Mouse (Mus musculus) induced T-regulatory cell, adult 2 months (primary cell): Measurements from ENCODE around the gene Car10.

Source experiments
- DNase-seq: peaks from one replicate; pipeline ENCODE4 v3.0.0-alpha.2; 2012; ENCODE audit warnings: low read depth

Gene Car10

DNA sequence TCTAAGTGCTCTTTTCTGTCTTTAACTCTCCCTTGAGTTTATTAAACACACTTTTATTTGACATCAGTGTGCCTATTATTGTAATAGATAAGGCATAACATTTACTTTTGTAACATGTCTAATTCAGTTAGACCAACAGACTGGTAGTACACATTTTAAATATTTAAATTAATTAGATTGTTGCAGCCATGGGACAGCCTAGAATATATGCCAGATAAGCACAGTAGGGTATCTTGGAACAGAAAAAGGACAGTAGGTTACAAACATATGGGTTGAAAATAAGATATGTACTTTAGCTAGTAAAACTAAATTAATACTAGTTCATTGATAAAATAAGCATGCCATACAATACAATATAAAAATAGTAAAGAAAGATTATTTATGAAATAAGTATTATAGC is 74.6 kb downstream of the Car10 start:
- DNase-seq = no peak

DNA sequence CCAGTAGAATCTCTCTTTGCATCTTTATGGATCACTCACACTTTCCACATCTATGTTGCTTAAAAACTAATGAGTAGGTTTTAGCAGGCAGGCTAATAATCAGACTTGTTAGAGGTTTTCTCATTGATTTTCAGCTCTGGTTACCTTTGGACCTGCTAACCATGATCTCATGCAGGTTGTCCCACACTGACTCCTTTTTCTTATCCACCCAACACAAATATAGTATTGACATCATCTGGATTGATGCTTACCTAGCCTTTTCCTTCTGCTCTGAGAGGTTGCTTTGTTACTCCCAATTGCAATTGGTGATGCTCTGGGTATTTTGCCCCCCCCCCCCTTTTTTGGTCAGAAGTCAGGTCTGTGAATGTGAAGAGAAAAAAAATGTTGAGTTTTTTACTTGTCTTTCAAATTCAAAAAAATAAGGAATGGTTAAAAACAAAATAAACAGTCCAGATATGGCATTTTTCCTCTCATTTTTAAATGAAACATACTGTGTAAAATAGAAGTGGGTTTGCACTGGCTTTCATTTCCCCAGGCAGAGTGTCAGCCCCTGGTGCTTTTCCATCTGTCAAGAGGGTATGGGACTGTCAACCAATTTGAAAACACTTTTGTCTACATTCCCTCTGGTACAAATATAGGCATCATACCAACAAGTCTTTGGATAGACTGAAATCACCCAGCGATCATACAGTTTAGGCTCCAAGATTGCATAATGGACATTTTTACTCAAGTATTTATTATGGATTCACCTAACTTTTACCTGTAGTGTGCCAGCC is 75.9 kb downstream of the Car10 start:
- DNase-seq = no peak

DNA sequence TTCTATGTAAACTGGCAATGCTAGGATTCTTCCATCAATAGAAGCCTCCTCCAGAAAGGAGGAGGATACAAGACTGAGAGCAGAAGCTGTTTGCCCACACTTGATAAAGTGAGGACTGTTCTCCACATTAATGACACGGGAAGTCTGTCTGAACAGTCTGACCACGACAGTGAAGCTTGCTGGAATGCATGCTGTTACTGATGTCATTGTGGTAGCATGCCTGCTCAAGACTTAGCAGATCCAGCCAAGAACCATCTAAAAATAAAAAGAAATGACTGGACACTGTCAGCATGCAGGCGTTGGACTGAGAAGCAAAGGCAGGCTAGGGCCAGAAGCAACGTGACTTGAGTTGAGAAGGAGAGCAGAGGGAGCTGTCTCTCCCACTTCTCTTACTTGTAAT is 87.6 kb downstream of the Car10 start:
- no peak for DNase-seq

DNA sequence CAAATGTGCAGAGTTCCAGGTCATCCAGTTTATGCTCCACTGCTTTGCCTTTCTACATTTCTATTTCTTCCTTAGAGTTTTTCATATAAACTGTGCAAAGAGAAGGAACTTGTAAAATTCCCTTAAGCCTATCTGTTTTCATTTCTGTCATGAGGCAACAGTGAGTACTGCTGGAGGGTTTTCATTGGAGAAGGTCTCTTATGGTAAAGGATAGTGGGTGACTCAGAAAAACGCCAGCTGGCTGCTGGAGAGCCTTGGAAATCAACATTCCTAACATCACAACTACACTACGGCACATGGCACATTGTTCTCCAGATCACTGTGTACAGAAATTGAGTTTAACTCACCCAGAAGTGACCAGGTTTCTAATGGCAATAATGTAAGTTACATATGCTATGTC is 88.3 kb downstream of the Car10 start:
- DNase-seq = no peak

DNA sequence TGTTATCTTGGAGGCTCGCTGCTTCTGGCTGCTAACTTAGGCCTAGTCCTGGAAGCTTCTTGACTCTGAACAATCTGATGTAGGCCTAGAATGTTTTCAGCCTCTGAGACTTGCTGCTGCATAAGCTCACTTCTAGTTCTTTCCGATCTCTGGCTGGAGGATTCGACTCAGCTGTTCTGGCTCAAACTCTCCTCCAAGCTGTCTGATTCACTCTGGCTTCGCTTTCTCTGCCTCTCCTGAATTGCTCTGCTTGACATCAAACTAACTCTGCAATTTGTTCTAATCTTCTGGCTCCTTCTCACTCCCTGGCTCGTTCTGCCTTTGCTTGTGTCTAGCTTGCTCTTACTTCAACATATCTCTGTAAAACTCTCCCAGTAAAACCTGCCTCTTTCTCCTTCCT is 90.8 kb downstream of the Car10 start:
- DNase-seq = no peak

DNA sequence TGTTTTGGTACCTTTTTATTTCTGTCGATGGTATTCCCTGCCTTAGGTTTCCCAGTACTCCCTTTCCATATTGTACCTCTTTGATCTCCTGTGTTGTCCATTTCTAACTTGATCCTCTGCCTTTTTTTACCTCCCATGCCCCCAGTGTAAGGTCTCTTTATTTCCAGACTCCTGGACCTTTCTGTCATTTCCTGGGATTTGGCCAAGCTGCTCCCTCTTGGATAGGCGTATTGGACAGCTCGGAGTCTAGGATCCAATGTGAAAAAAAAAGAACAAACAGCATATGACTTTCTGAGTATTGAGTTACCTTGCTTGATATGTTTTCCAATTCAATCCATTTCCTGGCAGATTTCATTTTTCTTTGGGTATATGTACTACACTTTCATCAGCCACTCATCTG is 102.2 kb downstream of the Car10 start:
- no peak for DNase-seq

DNA sequence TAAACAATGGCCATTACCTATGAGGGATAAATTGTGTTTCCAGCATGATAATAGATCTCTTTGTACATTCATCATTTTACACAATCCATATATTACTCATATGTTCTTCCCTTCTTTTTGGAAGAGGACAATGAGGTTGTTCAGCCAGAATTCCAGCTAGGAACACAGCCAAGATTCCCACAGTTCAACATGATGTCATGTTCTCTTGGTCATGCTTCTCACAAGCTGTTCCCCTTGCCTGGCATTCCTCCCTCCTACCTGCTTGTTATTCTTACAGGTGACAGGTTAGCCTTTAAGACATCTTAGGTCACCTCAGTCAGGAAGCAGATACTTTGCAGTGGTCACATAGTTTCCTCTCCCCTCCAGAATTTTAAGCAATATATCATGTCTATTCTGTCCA is 119.6 kb downstream of the Car10 start:
- no peak for DNase-seq

DNA sequence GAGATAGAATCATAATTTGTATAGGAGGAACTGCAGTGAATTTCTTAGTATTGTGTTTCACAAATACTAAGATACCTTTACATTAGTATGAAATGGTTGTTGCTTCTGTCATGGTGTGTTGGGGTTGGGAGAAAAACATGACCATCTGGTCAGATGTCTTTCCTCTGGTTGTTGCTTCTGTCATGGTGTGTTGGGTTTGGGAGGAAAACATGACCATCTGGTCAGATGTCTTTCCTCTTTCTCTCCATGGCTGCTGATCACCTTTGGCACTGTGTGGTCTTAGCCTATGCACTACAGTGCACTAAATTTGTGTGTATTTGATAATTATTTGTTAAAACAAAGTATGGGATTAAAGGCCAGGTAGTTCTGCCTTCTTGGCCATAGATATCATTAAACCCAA is 132.2 kb downstream of the Car10 start:
- no peak for DNase-seq

DNA sequence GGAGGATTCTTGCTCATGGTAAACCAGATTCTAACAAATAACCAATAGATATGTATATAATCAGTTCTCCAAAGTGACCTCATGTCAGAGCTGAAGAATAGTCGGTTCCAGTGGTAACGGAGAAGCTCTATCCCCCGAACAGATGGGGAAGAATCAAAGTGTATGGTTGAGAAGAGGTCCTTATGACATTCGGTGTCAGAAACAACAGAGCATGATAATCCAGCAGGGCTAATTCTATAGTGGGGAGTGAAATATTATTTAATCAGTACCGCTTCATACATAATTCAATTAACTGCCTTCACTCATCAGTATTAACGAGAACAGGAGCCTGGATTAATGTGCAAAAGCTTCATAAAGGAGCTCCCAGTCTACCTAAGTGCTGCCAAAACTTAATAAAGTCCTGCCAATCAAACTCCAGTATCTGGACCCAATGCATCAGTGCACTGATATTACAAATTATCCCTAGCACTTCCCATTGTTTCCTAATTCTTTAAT is 152.0 kb downstream of the Car10 start:
- DNase-seq = no peak

DNA sequence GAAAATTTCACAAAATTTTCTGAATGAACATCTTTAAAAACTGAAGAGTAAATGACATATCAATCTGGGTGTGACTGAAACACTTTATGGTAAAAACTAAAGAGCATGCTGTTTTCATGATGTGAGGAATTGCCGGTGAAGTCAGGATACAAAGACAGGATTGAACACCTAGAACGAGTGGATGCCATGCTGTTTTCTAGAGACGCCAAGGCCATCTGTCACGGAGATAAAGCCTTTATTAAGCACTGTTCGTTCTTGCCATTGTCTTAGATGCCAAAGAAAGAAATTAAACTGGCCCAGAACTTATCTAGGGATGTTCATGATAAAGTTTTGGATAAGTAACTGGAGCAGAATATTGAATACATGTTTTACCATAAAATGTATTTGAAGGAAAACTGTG is 153.9 kb downstream of the Car10 start:
- no peak for DNase-seq

DNA sequence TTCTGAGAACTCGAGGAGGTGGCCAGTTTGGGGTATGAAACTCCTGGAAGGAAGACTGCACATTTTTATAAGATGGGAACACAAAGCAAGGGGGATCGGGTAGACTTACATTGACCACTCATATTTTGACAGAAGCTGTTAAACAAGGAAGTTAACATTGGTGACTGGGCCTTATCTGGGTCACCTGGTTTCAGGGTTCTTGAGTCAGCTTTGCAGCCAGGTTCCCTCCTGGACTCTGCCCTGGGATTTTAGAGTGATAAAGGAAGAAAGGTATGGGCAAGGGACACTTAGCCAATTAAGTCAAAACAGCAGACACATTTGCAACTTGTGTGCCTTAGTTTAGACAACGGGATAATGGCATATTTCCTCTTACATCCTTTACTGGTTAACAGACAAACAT is 166.2 kb downstream of the Car10 start:
- no peak for DNase-seq

DNA sequence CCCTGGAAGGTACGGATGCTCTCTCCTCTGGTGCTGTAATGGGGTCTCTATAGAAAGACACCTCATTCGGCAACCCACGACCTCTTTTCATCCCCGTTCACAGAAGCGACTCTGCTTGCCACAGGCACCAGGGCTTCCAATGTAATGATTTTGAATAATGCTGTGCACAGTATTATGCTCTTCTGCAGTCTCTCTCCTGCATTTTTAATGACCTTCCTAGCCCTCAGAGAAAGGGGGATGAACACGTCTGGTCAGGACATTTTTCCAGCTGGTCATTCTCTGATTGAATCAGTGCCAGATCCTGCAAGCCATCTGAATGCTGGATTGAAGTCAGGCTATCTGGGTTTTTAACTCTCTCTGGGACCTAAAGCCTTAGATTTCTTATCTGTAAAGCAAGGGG is 174.2 kb downstream of the Car10 start:
- no peak for DNase-seq

DNA sequence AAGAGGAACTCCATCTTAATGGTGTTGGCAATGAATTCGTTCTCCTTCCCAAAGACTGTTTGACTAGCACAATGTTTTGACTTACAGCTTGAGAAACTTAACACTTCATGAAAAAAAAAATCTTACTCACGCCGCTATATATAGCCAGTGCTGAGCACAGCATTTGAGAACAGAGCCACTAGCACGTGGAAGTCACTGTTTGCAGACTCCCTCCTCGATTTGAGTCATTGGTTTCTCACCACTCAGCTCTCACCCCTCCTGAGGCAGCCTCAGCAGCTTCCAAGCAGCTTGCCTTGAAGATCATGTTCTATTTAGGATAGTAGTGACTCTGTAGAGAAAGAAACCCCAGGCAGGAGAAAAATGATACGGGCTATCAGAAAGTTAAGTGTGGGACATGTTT is 176.1 kb downstream of the Car10 start:
- no peak for DNase-seq

DNA sequence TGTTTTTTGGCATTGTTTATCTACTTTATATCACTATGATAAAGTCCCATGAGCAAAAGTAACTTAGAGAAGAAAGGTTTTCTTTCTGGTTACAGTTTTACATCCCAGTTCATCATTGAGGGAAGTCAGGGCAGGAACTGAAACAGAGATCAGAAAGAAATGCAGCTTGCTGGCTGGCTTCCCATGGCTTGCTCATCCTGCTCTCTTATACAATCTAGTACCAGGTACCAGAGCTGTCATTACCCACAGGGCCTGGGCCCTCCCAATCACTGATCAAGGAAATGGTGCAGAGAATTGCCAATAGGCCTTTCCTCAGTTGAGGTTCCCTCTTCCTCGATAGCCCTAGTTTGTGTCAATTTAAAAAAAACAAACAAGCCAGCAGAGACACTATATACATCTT is 195.8 kb downstream of the Car10 start:
- no peak for DNase-seq

DNA sequence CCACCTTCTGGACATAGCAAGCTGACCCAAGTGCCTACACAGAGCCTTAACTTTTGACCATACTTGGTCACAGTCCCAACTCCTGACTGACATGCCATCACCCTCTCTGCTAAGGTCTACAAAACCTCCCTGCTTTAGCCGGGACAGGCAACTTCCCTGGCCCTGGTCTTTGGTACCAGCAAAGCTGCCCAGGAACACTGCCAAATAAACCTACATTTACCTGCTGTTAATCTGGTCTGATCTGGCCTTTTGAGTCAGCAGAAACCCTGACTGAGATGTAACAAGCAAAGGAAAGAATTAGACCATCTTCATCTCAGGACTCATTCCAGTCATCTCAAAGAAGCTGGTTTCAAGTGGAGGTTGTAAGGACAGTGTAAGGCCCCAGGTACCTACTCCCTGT is 212.2 kb downstream of the Car10 start:
- DNase-seq = no peak

DNA sequence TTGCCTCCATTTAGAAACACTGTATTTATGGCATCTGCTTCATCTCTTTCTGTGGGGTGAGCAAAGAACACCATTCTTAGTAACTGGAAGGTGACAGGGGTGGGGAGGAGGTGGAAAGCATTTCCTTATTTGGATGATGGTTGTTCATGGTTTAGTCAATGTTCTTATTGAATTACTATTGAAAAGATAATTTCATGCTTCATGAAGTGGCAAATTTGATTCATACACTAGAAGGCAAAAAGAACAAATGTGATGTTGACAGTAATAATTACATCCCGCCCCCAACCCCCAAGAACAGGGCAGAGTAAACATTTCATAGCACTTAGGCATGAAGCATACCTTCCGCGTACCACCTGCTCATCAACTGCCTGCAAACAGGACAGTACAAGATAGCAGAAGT is 239.9 kb downstream of the Car10 start:
- DNase-seq = no peak

DNA sequence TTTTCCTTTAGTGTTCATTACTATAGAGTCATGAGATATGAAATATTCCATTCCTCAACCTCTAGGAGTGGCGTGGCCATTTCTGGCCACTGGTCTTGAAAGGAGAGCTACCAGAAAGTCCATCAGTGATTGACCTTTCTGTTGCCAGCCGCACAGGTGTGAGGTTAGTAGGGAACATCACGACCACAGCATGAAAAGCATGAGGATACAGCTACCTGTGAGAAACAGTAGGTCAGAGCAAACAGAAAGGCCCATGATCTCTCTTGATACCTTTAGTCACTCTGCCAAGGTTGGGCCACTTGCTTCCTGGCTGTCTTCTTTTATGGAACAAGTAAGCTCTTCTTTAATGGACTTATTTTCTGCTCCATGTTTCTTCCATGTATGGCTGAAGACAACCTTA is 246.1 kb downstream of the Car10 start:
- DNase-seq = no peak

DNA sequence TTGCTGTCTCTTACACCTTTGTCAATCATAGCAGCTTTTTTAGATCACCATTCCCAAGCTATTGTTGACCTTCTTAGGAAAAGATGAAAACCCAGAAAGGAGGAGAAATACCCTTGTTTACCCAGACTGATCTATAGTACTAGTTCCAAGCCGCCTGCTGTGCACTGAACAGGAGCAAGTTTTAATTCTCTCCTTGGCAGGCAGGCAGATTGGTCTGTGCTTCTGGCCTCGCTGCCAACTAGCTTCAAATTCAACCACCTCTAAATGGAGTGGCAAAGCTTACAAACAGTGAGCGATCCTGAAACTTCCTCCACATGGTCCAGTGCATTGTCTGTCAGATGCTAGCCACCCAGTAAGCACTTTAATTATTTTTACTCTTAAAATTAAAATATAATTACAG is 247.0 kb downstream of the Car10 start:
- no peak for DNase-seq

DNA sequence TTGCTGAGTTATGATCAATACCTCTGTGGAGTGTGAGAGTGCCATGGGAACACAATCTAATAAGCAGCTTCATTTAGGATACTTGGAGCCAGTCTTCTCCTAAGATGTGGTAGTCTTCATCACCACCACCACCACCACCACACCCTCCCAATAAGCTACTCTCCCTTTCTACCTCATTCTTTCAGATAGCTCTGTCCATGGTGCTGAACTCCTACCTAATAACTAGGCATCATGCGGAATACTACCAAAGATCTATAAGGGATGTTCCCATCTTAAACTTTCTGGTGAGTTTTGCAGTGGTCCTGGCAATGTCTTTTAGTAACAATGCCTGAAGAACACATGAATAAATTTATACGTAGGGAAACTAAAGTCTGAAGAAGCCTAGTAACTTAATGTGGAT is 263.7 kb downstream of the Car10 start:
- no peak for DNase-seq

DNA sequence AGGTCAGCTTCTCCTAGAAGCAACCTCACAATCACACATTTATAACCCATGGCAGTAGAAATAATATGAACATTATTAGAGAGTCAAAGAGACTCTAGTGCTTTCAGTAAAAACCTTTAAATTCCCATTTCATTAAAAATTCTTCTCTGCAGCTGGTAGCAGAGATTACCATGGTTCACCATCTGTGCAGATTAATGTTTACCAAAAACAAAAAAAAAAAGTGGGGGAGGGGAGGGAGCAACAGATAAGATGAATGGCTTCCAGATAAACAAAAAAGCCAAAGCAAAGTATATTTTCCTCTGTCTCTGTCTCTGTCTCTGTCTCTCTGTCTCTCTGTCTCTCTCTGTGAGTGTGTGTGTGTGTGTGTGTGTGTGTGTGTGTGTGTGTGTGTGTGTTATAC is 266.3 kb downstream of the Car10 start:
- no peak for DNase-seq

DNA sequence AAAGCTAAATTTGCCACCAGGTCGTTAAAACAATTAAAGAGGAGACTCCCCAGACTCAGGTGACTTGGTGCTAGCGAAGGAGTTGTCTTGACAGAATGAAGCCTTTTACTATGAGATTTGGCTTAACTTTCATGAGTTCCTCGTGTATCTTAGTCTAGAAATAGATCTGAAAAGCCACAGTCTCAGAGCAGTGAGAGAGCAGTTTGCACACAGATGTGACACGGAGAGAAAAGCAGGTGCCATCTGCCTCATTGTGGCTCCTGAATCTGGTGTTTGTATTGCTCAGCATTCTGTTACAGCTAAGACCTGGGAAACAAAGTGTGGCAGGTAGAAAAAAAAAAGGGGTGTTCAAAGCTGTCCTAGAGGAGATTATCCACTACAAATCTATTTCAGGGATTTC is 269.4 kb downstream of the Car10 start:
- DNase-seq = no peak

DNA sequence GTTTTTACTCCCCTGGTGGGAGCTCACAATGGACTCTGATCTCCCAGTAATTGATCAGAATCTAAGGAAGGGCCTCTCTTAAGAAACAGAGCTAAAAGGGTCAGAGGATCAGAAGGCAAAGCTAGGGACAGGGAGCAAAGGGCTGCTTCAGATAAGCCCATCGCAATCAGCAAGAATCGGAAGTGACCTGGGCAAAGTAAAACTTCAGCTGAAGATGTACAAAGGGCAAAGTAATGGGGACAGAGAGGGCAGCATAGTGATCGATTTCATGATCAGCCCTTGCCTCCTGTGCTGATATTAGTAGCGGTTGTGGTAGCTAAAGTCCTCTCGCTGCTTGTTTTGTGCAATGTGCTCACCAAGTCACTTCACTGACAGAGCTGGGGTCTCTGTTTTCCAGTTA is 269.9 kb downstream of the Car10 start:
- no peak for DNase-seq

DNA sequence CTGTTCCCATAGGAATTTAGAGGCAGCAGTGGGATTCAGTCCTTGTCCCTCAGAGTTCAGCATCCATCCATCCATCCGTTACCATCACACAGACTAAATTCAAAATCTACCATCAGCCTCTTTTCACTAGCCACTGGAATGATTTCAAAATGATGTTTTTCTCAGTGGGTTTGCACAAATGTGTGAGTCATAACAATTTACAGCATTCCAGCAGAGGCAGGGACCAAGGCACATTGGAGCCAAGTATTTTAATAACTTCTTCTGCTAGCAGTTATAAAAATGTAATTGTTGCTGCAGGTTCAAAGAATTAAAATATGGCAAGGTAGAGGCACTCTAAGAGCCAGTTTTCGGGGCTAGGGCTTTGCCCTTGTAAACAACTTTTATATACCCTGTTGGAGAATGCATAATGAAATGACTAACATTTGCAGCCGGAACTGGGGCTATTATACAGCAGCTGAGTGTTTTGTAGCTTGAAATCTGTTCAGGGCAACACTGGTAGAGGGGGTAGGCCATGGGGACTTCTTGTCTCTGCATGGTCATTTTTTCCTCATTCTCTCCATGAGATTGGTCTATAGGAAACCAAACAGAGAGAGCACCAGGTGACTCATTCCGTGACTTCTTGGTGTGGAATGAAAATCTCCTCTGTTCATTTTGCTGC is 276.0 kb downstream of the Car10 start:
- no peak for DNase-seq

DNA sequence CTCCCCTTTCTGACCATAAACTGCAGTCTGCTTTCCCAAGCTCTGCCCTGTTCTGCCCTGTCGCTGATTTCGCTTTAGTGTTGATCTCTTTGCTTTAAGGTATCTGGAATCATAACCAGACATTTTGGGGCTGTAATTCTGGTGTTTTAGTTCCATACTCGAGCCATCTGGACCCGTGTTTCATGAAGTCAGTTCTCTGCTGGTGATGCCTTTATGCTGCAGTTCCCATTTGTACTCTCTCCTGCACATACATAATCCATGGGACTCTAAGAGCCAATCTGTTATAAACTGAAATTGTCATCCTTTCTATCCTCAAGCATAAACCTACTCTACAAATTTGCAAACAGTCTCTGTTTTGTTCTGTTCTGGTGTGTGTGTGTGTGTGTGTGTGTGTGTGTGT is 293.3 kb downstream of the Car10 start:
- DNase-seq = no peak
